ENCODE assay signal across 10 mouse cellular contexts in the genomic region with DNA sequence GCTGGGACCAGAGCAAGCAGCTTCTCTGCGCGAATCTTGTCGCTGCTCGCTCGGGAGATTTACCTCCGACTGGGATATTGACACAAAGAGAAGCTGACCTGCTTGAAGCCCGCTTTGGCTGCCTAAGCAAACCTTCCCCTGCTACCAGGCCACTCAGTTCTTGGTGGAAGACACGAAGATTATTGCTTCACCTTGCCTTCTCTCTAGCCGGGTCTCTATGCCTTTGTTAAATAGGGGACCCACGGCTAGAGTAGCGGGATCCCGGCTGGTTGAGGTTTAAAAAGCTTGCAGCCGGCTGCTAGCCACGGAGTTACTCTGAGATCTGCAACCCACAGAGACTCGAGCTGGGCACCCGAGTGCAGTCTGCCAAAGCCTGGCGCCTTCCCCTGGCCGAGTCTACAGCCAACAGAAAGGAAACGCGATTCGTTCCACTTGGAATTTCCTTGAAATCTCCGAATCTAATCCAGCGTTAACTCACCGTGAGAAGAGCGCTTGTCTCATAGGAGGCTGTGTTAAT. TPM values are rescaled to one million over a fixed set of nuclear protein-coding genes. Genes with fewer than 3 reads are reported as not detected.
DNase-seq lines count a peak whose midpoint lies in the region; ATAC-seq lines count a peak whose summit lies in the region.
"Had no signal": no experiment of that assay in that cellular context is flagged by ENCODE, and none has a peak within 500 bp of the region (broad histone marks: within the 10 kb centered on the region; RNA-seq: fewer than 3 reads in every experiment).

No protein-coding gene starts in this region.

- H3K36me3 ChIP-seq in hindbrain, embryonic 12.5 days, result no peaks in the 10 kb centered on the region
- no peaks in the 10 kb centered on the region for H3K36me3 ChIP-seq in neural tube, embryonic 11.5 days (ENCODE audit: control insufficient read depth, insufficient read depth, low read length)

- H3K9ac ChIP-seq in hindbrain, embryonic 12.5 days, result peak overlapping the region; percentile 70
- H3K9ac ChIP-seq in neural tube, embryonic 11.5 days (ENCODE audit: low read length), result 0 out of 2 replicates have a peak overlapping the region, but pooled peaks have one; percentile 4

- intact Hi-C loops in left cerebral cortex, postnatal 25 days (cut with DNase I), result no loop called here
- intact Hi-C loops in left cerebral cortex, postnatal 14 days (cut with DNase I), result no loop called here
- intact Hi-C loops in heart, postnatal 36 days (cut with DNase I), result no loop called here

- 2% methylated on average over 25 of the region's 25 CpGs for WGBS in hindbrain, embryonic 12.5 days
- 2% methylated on average over 25 of the region's 25 CpGs for WGBS in neural tube, embryonic 11.5 days

- DNase-seq in left cerebral cortex, postnatal 25 days (ENCODE audit: low spot score in 2 of 2), result peak; percentile 19 to 34
- DNase-seq in left cerebral cortex, postnatal 14 days (ENCODE audit: low spot score in 2 of 2), result no peak
- DNase-seq in cerebellum, adult 9-10 months, result peak; percentile 27
- peak; percentile 54 for DNase-seq in neural tube, embryonic 11.5 days (ENCODE audit: low spot score)
- no peak for DNase-seq in heart, postnatal 36 days
- DNase-seq in layer of hippocampus, adult 8-10 months (ENCODE audit: low spot score in 2 of 2), result no peak

- H3K4me3 ChIP-seq in hindbrain, embryonic 12.5 days, result peak overlapping the region; percentile 48
- peak overlapping the region; percentile 34 for H3K4me3 ChIP-seq in neural tube, embryonic 11.5 days (ENCODE audit: low read depth, low read length)
- H3K4me3 ChIP-seq: left cerebral cortex, adult 2 months had no signal

- H3K4me2 ChIP-seq in hindbrain, embryonic 12.5 days (replicated peaks), result peak overlapping the region; percentile 70
- peak overlapping the region; percentile 34 for H3K4me2 ChIP-seq in neural tube, embryonic 11.5 days (ENCODE audit: low read depth)

- H3K27ac ChIP-seq in hindbrain, embryonic 12.5 days, result peak overlapping the region; percentile 57
- no peak overlapping the region for H3K27ac ChIP-seq in neural tube, embryonic 11.5 days (ENCODE audit: low read depth, low read length)
- H3K27ac ChIP-seq: left cerebral cortex, adult 2 months had no signal

- H3K4me1 ChIP-seq in hindbrain, embryonic 12.5 days, result peaks cover 22% of the 10 kb centered on the region
- H3K4me1 ChIP-seq in neural tube, embryonic 11.5 days (ENCODE audit: control insufficient read depth, insufficient read depth, low read length), result peaks cover 14% of the 10 kb centered on the region

- H3K27me3 ChIP-seq in hindbrain, embryonic 12.5 days, result peaks cover 94% of the 10 kb centered on the region
- H3K27me3 ChIP-seq in neural tube, embryonic 11.5 days (ENCODE audit: control insufficient read depth, insufficient read depth, low read length), result peaks cover 76% of the 10 kb centered on the region

- ATAC-seq in hindbrain, embryonic 12.5 days (ENCODE audit: low FRiP score), result no peak
- ATAC-seq in neural tube, embryonic 11.5 days (ENCODE audit: insufficient read depth, low FRiP score, low TSS enrichment), result no peak
- ATAC-seq in megakaryocyte-erythroid progenitor cell, adult 5-6 weeks (replicated peaks; ENCODE audit: low FRiP score, low TSS enrichment, poor library complexity, severe bottlenecking), result no peak

- H3K9me3 ChIP-seq in hindbrain, embryonic 12.5 days (replicated peaks), result no peaks in the 10 kb centered on the region
- H3K9me3 ChIP-seq in neural tube, embryonic 11.5 days (ENCODE audit: control insufficient read depth, low read length), result no peaks in the 10 kb centered on the region

RNA-seq across cellular contexts. Expression of a gene that starts 8.2 kb away (rescaled TPM):
- under 1 TPM in 1 of 2 experiments, not detected in 1; 0.18 TPM for total RNA-seq in left cerebral cortex, postnatal 25 days (2021)
- total RNA-seq in left cerebral cortex, postnatal 14 days (2021), result under 1 TPM; 0.15 to 0.92 TPM
- 8.5 and 8.6 TPM in 2 replicates for polyA plus RNA-seq in hindbrain, embryonic 12.5 days (2016; fragmentation: Nextera tagmentation; extraction: Ambion mirVana)
- polyA plus RNA-seq in neural tube, embryonic 11.5 days (2014; fragmentation: Nextera tagmentation; extraction: Ambion mirVana), result 0.76 and 2.4 TPM in 2 replicates
- total RNA-seq in megakaryocyte-erythroid progenitor cell, adult 5-6 weeks (2014; fragmentation: Nextera tagmentation), result 3.4 and 15.7 TPM in 2 replicates
- total RNA-seq in megakaryocyte-erythroid progenitor cell, adult 5-6 weeks (2017), result 0.04 and 0.33 TPM in 2 replicates
- under 1 TPM; 0.72 to 0.73 TPM for total RNA-seq in heart, postnatal 36 days (2021)
- total RNA-seq in layer of hippocampus, adult 8-10 months (2022), result under 1 TPM; 0.10 to 0.62 (median 0.25) TPM
- total RNA-seq: hematopoietic stem cell, adult 5-6 weeks had no signal

RNA-seq across cellular contexts. Expression of a gene that starts 53.6 kb away (rescaled TPM):
- 10 to 100 TPM; 54.6 to 60.4 TPM for total RNA-seq in left cerebral cortex, postnatal 25 days (2021)
- 10 to 100 TPM; 54.4 to 54.5 TPM for total RNA-seq in left cerebral cortex, postnatal 14 days (2021)
- 34.4 and 34.6 TPM in 2 replicates for polyA plus RNA-seq in hindbrain, embryonic 12.5 days (2016; fragmentation: Nextera tagmentation; extraction: Ambion mirVana)
- polyA plus RNA-seq in neural tube, embryonic 11.5 days (2014; fragmentation: Nextera tagmentation; extraction: Ambion mirVana), result 23.8 and 24.4 TPM in 2 replicates
- 54.4 and 56.6 TPM in 2 replicates for total RNA-seq in megakaryocyte-erythroid progenitor cell, adult 5-6 weeks (2014; fragmentation: Nextera tagmentation)
- 150 and 199 TPM in 2 replicates for total RNA-seq in megakaryocyte-erythroid progenitor cell, adult 5-6 weeks (2017)
- total RNA-seq in heart, postnatal 36 days (2021), result 10 to 100 TPM; 13.8 to 14.3 TPM
- 10 to 100 TPM; 56.6 to 93.7 (median 75.1) TPM for total RNA-seq in layer of hippocampus, adult 8-10 months (2022)

Comparison
In these comparisons a context has a peak if more than half of its experiments do, and no peak if none do; other contexts are left out.
1. DNase-seq: peak in left cerebral cortex, postnatal 25 days (2 of 2), cerebellum, adult 9-10 months (single experiment) and neural tube, embryonic 11.5 days (single experiment); none in left cerebral cortex, postnatal 14 days (0 of 2), heart, postnatal 36 days (0 of 2) and layer of hippocampus, adult 8-10 months (0 of 2).